Mouse (Mus musculus) cerebral cortex, adult 2 months (tissue): ENCODE measurements around the gene Npepps.

Experiments used
- WGBS: fragments of 180-500 bp; shearing (Covaris S2); methylation state at CpG from one replicate; pipeline ENCODE4 v1.1.7; 2018; 5-methylcytosine and 5-hydroxymethylcytosine counted together

The Npepps gene

DNA sequence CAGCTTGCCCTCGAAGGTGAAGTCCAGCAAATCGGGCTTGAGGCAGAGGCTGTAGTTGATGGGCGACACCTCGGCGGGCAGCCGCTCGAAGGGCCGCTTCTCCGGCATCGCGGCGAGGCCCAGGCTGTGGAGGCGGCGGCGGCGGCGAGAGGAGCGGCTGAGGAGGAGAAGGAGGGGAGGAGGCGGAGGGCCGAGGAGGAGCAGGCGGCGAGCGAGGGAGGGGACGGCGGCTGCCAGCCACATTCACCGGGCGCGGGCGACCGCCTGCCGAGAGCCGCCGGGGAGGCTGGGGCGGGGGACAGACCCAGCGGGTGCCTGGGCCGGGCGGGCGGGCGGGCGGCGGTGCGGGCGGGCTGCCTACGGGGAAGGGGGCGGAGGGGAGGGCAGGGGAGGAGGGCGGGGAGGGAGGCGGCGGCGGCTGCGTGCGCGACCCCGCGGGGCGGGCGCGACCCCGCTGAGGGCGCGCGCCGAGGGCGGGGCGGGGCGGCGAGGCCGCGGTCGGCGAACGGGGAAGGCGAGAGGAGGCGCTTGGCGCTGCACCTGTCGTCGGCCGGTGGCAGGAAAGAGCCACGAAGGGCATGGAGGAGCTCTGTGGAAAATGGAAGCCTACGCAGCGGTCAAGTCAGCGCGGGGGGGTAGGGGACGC lies at the start of gene Npepps:
Gene Npepps (minus strand): TSS at position 423 of the 646 bp plus-strand sequence.
- WGBS = 2% methylated on average over 64 of the region's 83 CpGs

DNA sequence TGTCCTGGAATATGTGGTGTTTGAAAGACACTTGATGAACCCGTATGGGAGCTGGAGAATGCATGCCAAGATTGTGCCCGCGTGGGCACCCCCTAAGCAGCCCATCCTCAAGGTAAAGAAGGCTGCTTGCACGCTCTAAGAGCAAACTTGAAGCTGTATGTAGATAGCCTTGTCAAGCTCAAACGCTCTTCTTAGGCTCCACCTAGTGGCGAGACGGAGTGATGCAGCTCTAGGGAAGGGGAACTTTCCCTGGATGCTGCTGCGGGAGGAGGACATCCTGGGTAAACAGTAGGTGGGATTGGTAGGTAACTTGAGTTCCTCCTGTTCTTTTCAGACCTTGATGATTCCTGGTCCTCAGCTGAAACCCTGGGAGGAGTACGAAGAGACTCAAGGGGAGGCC lies 47.7 kb upstream of the Npepps start:
- WGBS = 17% methylated on average over 9 of the region's 9 CpGs

GRCm38 (mm10) chr11:97325224-97325623 lies 44.8 kb upstream of the Npepps start:
- WGBS = 59% methylated on average over 1 of the region's 1 CpGs

- WGBS = 86% methylated on average over 8 of the region's 8 CpGs
Observed at GRCm38 (mm10) chr11:97321894-97322600, 41.6 kb upstream of the Npepps start.

DNA sequence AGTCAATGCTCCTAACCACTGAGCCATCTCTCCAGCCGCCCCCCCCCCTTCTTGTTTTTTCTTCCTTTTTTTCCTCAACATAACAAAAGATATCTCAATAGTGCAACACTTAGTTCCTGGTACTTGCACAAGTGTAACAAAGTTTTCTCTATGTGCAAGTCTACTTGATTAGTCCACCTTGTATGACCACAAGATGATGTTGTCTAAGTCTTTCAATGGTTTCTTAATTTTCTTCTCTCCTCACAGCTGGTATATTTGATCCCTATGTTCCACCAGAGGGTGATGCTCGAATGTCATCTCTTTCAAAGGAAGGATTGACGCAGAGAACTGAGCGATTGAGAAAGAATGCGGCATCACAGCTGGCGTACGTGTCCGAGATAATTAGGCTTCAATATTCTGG lies 40.8 kb upstream of the Npepps start:
- WGBS = 93% methylated on average over 8 of the region's 8 CpGs

GRCm38 (mm10) chr11:97315504-97316503 lies 35.4 kb upstream of the Npepps start, which contains the start of gene Mrpl45:
Mrpl45 (plus strand) TSS chr11:97315716.
- under 1% methylated on average over 50 of the region's 50 CpGs for WGBS

DNA sequence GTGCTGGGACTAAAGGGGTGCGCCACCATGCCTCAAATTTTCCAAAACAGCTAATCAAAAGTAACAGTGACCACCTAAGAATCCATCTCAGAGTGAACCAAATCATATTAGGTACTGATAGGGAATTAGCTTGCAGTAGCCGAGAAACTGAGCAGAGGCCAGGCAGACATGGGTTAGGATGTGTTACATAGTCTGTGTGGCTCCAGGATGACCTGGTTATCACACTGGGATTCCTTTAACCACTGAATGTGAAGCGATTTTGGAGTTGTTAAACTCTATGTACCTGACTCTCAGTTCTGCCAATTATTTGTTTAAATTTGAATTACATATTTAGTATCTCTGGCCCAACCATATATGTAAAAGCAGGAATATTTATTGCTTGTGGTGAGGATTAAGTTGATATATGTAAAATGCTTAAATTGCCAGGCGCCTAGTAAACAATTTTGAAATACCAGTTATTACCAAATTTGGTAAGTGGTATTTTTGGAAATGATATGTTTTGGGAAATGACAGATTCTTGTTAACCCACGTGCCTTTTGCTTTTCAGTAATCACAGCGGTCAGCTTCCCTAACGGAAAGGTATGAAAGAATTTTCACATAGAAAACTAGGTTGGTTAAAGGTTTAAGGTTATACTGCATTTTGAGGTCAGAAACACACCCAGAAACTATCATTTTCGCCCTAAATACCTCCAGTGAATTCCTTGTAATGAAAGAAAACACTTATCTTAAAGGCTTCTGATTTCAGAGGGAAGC lies 34.5 kb upstream of the Npepps start:
- WGBS = 39% methylated on average over 8 of the region's 8 CpGs

- 92% methylated on average over 3 of the region's 3 CpGs for WGBS
Observed at GRCm38 (mm10) chr11:97314110-97314509, 33.7 kb upstream of the Npepps start.

DNA sequence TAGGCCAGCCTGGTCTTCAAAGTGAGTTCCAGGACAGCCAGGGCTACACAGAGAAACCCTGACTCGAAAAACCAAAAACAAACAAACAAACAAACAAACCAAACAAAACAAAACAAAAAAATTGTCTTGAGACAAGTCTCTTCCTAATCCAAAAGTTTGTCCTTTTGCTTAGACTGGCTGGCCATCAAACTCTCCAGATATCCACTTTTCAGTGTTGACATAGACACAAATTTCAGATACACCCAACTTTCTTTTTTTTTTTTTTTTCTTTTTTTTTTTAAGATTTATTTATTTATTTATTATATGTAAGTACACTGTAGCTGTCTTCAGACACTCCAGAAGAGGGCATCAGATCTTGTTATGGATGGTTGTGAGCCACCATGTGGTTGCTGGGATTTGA lies 32.4 kb upstream of the Npepps start:
- WGBS = 88% methylated on average over 1 of the region's 1 CpGs

- 8% methylated on average over 18 of the region's 18 CpGs for WGBS
Observed at GRCm38 (mm10) chr11:97310895-97311631, 30.6 kb upstream of the Npepps start.

GRCm38 (mm10) chr11:97309911-97310571 lies 29.6 kb upstream of the Npepps start:
- under 1% methylated on average over 25 of the region's 25 CpGs for WGBS

DNA sequence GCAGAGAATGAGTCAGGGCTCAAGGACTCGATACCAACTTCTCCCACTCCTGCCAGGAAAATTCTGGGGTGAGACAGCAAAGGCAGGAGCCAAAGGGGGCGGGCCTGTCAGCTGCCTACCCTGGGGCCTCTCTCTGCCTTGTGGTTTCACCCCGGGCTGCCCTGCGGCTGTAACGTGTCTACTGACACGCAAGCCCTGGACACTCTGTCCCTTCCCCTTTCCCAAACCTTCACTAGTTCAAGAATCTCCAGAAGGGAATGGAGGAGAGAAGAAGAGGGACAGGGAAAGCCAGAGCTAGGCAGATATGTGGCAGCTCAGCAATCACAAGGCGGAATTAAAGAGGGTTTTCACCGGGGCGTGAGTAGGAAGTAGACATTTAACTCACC lies 29.0 kb upstream of the Npepps start:
- 18% methylated on average over 9 of the region's 9 CpGs for WGBS

- WGBS = 51% methylated on average over 3 of the region's 3 CpGs
Observed at GRCm38 (mm10) chr11:97308806-97309450, 28.5 kb upstream of the Npepps start.

DNA sequence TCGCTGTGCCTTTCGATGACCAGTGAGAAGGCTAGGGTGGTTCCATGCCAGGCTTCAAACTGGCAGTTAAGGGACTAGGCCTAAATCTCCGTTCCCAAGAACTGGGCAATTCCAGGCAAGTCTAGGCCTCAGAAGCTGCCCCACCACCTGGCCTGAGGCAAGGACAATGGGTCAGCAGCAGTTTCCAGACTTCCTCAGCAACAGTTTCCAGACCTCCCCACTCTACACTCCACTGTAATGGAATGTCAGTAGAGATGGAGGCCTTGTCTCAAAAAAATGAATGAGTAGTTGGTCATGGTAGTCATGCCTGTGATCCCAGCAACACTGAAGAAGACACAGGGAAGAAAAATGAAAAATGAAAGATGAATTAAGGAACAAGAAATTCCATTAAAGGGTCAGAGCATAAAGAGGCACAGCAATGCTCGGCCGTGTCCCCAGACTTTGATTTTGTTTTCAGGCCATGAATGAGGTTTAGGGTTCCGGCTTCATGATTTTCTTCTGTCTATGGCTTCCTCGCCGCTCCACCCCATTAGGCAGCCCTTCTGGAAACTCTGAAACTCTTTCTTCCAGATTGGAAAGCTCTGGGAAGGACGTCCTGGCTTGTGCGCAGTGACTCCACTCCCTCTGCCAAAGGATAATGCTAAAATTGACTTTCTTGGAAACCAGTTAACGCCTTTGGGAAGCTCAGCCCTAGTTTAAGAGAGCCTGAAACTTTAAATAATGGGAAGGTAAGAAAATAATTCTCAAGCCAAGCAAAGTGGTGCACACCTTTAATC lies 27.0 kb upstream of the Npepps start:
- WGBS = 94% methylated on average over 11 of the region's 11 CpGs

GRCm38 (mm10) chr11:97304631-97305030 lies 24.2 kb upstream of the Npepps start:
- 90% methylated on average over 5 of the region's 5 CpGs for WGBS

- WGBS = 26% methylated on average over 7 of the region's 7 CpGs
Observed at GRCm38 (mm10) chr11:97302231-97302781, 21.9 kb upstream of the Npepps start.

DNA sequence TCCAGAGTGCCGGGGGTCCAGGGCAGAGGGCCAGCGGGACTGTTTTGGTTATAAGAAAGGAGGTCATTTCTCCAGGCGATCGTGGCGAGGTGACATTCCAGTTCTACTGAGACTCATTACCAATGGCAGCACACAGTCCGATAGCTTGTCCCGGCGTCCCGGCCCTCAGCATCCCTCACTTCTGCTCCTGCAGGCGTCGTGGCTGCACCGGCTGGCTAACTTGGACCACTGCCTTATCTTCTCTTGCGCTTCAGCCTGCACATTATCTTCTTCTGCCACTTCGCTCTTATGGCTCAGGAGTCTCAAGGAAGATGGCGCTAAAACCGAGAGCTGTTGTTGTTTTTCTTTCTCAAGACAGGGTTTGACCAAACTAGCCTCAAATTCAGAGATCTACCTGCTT lies 21.0 kb upstream of the Npepps start:
- 77% methylated on average over 16 of the region's 16 CpGs for WGBS

DNA sequence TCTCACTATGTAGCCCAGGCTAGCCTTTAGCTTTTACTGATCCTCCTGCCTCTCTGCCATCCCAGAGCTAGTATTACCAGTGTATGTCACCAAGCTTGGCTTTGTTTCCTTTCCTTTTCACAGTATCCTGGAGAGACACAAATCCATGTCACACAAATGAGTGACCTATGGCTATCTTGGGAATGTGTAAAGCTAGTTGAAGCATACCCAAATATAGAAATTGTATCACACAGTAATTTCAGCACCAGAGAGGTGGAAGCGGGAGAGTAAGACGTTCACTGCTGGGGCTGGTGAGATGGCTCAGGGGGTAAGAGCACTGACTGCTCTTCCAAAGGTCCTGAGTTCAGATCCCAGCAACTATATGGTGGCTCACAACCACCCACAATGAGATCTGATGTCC lies 19.5 kb upstream of the Npepps start:
- WGBS = 79% methylated on average over 2 of the region's 2 CpGs

DNA sequence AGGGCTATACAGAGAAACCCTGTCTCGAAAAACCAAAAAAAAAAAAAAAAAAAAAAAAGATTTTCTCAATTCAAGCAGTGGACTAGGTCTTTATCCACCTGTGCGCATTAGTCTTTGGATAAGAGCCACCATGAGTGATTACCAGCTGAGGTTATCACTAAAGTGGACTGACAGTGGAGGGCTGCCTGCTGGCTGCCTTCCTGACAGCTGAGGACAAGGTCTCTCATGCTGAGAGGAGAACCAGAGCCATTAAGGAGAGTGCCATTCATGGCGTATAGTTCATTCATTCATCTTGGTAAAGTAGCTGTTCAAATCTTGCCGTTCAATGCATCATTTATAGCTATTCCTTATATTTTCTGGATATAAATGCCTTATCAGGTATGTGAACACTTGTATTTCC lies 16.1 kb upstream of the Npepps start:
- 95% methylated on average over 3 of the region's 4 CpGs for WGBS
